Mouse (Mus musculus) cerebellum, adult 2 months (tissue): ENCODE results near the gene Aurka.

Experiments used
- CTCF ChIP-seq: fragments of 200-500 bp; IDR thresholded peaks from 2 replicates; pipeline ENCODE4 v1.5.1; 2011; ENCODE audit warnings: low read depth, mild to moderate bottlenecking, control low read depth, low read length, moderate library complexity, borderline replicate concordance; ENCODE audit not compliant: insufficient read depth
- POLR2A ChIP-seq: fragments of 200-500 bp; IDR thresholded peaks from 2 replicates; pipeline ENCODE4 v1.6.1; 2011; ENCODE audit warnings: low read length, control low read depth, borderline replicate concordance; ENCODE audit not compliant: insufficient read depth

- TF ChIP-seq POLR2A = no peak
- TF ChIP-seq CTCF = no peak
Measured at GRCm38 (mm10) chr2:172418208-172418607, 47.9 kb upstream of the Aurka start.
